Mouse (Mus musculus) midbrain, postnatal 0 days (tissue): ENCODE results near the gene Adam19. TPM values are rescaled to one million over a fixed set of nuclear protein-coding genes. Genes with fewer than 3 reads are reported as not detected.

ENCODE experiments used
- ATAC-seq: fragments of 200-750 bp; cut with Nextera tagmentation; 2 replicates; pipeline ENCODE4 v1.8.0; 2017; ENCODE audit warnings: moderate number of reproducible peaks, mild to moderate bottlenecking, moderate TSS enrichment, moderate library complexity; ENCODE audit not compliant: low FRiP score
- DNase-seq: peaks from one replicate; pipeline ENCODE4 v3.0.0-alpha.2; 2015; ENCODE audit warnings: low spot score
- H3K27ac ChIP-seq: fragments of 300-500 bp; sonication (generic); 2 replicates; pipeline ENCODE4 v1.5.1; 2014; ENCODE audit warnings: low read depth, mild to moderate bottlenecking, low read length, mixed read lengths
- H3K27me3 ChIP-seq: fragments of 300-500 bp; sonication (generic); 2 replicates; pipeline ENCODE4 v1.6.1; 2014; ENCODE audit warnings: low read length, control low read depth, mixed read lengths; ENCODE audit not compliant: insufficient read depth
- H3K36me3 ChIP-seq: fragments of 300-500 bp; sonication (generic); 2 replicates; pipeline ENCODE4 v1.6.1; 2014; ENCODE audit warnings: low read length, control low read depth, mixed read lengths; ENCODE audit not compliant: insufficient read depth
- H3K4me1 ChIP-seq: fragments of 300-500 bp; sonication (generic); 2 replicates; pipeline ENCODE4 v1.6.1; 2014; ENCODE audit warnings: mild to moderate bottlenecking, control low read depth, antibody characterized with exemption, low read length, mixed read lengths; ENCODE audit not compliant: insufficient read depth
- H3K4me2 ChIP-seq: fragments of 300-500 bp; sonication (generic); 2 replicates; pipeline ENCODE4 v1.6.1; 2014; ENCODE audit warnings: low read depth, mild to moderate bottlenecking, low read length, mixed read lengths; ENCODE audit not compliant: poor library complexity, severe bottlenecking
- H3K4me3 ChIP-seq: fragments of 300-500 bp; sonication (generic); 2 replicates; pipeline ENCODE4 v1.5.1; 2014; ENCODE audit warnings: low read depth, mild to moderate bottlenecking, low read length, moderate library complexity
- H3K9ac ChIP-seq: fragments of 300-500 bp; sonication (generic); replicated peaks from 2 replicates; pipeline ENCODE4 v1.6.1; 2014; ENCODE audit warnings: mild to moderate bottlenecking, low read length, moderate library complexity, mixed read lengths; ENCODE audit not compliant: poor library complexity, severe bottlenecking
- H3K9me3 ChIP-seq: fragments of 300-500 bp; sonication (generic); 2 replicates; pipeline ENCODE4 v1.6.1; 2016; ENCODE audit warnings: low read length, control low read depth
- CTCF ChIP-seq: IDR thresholded peaks from 2 replicates; pipeline ENCODE4 v1.5.1; 2016; ENCODE audit warnings: antibody characterized with exemption, mild to moderate bottlenecking
- WGBS: fragments of 180-500 bp; shearing (Covaris S2); extraction: QIAGEN DNeasy Blood & Tissue Kit; methylation state at CpG from one replicate; pipeline ENCODE4 v1.1.7; 2014; 5-methylcytosine and 5-hydroxymethylcytosine counted together
- polyA plus RNA-seq: library from polyadenylated mRNA; unstranded; fragments of >200 nt; fragmentation: Nextera tagmentation; extraction: Ambion mirVana; gene quantifications from 2 replicates; pipeline ENCODE4 v1.2.1, GENCODE M21; 2015
- total RNA-seq: library from RNA; depleted of rRNA; stranded (reverse); fragments of >200 nt; gene quantifications from 2 replicates; pipeline ENCODE4 v1.2.3, GENCODE M21; 2014

Adam19 gene
- total and polyA plus RNA-seq, 2 experiments from 2014 or later = 6.1 to 16.9 TPM

DNA sequence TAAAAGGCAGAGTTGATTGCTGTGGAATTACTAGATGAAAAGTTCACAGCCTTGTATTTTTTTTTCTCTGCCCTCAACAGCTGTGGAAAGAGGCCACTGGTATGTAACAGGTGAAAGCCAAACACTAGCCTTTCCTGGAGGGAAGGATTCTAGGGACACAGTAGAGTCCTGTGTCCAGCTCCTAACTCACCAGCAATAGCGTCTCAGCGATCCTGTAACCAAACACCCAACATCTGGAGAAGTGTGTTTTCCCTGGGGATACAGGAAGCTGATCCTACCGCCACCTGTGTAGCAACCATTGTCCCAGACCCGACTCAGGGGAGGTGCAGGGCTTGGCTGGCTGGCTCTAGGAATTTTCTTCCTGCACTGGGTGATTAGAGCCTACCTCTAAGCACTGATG lies 63.8 kb downstream of the Adam19 start:
- Histone ChIP-seq H3K27me3 (no peaks in the 10 kb centered on the region), H3K4me1 (no peaks in the 10 kb centered on the region), H3K36me3 (peaks cover 21% of the 10 kb centered on the region; the same call in 1 of the 2 replicates), H3K9ac (no peak overlapping the region), H3K27ac (no peak overlapping the region), H3K4me2 (no peak overlapping the region), H3K9me3 (no peaks in the 10 kb centered on the region), H3K4me3 (no peak overlapping the region)
- 27% methylated on average over 4 of the region's 4 CpGs for WGBS
- DNase-seq = no peak
- no peak for ATAC-seq
- no peak for TF ChIP-seq CTCF

DNA sequence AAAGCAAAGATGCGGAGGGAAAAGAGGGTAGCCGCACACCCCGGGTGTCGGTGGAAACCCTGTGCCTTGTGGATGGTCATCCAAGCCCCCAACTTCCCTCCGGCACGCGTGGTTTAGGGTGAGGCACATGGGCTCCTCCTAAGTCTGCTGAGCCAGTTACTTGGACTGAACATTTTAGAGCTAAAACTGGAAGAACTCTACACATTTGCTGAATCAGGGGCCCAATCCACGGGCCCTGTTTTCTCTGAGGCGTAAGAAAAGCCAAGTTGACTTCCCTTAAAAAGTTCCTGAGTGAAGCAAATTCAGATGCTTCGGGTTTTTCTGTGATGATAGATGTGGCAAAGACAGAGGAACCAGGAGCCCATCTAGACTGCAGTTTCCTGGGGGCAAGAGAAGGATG lies 64.3 kb downstream of the Adam19 start:
- Histone ChIP-seq H3K36me3 (peaks cover 22% of the 10 kb centered on the region), H3K4me2 (no peak overlapping the region), H3K4me3 (no peak overlapping the region), H3K27ac (no peak overlapping the region), H3K27me3 (no peaks in the 10 kb centered on the region), H3K4me1 (no peaks in the 10 kb centered on the region), H3K9ac (no peak overlapping the region), H3K9me3 (no peaks in the 10 kb centered on the region)
- TF ChIP-seq CTCF = no peak
- DNase-seq = no peak
- no peak for ATAC-seq
- WGBS = 89% methylated on average over 10 of the region's 10 CpGs

GRCm38 (mm10) chr11:46121666-46122065 lies 65.9 kb downstream of the Adam19 start:
- no peak for TF ChIP-seq CTCF
- peaks cover 20% of the 10 kb centered on the region for H3K36me3 ChIP-seq
- ATAC-seq (no peak), DNase-seq (no peak)
- H3K9ac ChIP-seq = no peak overlapping the region
- H3K4me1 ChIP-seq = no peaks in the 10 kb centered on the region
- no peaks in the 10 kb centered on the region for H3K27me3 ChIP-seq
- H3K4me2 ChIP-seq = no peak overlapping the region
- no peak overlapping the region for H3K4me3 ChIP-seq
- H3K9me3 ChIP-seq = no peaks in the 10 kb centered on the region
- no peak overlapping the region for H3K27ac ChIP-seq
- WGBS = 93% methylated on average over 4 of the region's 4 CpGs

DNA sequence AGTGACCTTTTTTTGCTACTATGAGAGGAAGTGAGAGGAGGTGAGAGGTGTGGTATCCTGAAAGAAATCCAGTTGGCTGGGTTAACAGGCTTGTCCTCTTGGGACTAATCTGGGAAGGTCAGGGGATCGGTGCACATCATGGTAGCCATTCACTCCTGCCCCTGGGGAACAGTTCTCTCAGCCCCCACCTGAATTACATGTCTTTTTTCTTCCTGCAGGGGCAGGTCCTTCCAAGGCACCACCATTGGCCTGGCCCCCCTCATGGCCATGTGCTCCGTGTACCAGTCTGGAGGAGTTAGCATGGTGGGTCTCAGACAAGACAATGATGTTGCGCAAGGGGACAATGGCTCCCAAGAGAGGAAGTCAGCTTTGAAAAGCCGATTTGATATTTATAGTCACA lies 67.1 kb downstream of the Adam19 start:
- no peaks in the 10 kb centered on the region for H3K4me1 ChIP-seq
- no peak for ATAC-seq
- H3K4me3 ChIP-seq = no peak overlapping the region
- no peak overlapping the region for H3K4me2 ChIP-seq
- H3K9me3 ChIP-seq = no peaks in the 10 kb centered on the region
- no peaks in the 10 kb centered on the region for H3K27me3 ChIP-seq
- no peak overlapping the region for H3K9ac ChIP-seq
- no peak for DNase-seq
- no peak overlapping the region for H3K27ac ChIP-seq
- WGBS = 84% methylated on average over 4 of the region's 4 CpGs
- TF ChIP-seq CTCF = no peak
- peaks cover 23% of the 10 kb centered on the region for H3K36me3 ChIP-seq

DNA sequence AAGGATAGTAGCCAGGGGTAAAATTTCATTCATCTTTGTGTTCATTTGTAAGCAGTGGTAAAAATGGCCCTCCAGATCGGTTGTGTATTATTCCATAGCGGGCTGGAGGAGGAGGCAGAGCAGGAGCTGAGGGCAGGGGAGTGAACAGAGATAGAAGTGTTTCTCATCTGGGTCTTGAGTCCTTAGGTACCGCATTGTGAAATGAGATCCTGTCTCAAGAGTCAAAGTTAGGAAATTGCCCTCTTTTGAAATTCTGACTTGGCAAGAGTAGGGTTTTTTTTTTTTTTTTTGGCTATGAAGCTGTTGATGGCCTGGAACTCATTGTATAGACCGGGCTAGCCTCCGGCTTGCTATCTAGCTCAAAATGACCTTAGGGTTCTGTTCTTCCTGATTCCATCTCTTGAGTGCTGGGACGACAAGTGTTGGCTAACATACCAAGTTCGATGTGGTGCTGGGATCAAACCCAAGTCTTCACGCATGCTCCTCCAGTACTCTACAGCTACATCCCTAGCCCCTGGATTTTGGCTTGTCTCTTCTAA lies 67.6 kb downstream of the Adam19 start:
- Histone ChIP-seq H3K27me3 (no peaks in the 10 kb centered on the region), H3K27ac (no peak overlapping the region), H3K4me2 (no peak overlapping the region), H3K4me3 (no peak overlapping the region), H3K9me3 (no peaks in the 10 kb centered on the region), H3K36me3 (peaks cover 22% of the 10 kb centered on the region), H3K9ac (no peak overlapping the region), H3K4me1 (no peaks in the 10 kb centered on the region)
- 93% methylated on average over 8 of the region's 8 CpGs for WGBS
- ATAC-seq (no peak), DNase-seq (no peak)
- TF ChIP-seq CTCF = no peak

- H3K4me2 ChIP-seq = no peak overlapping the region
- 92% methylated on average over 12 of the region's 12 CpGs for WGBS
These were observed 69.5 kb downstream of the Adam19 start for GRCm38 (mm10) chr11:46125093-46125834.

More at GRCm38 (mm10) chr11:46125093-46125834, 69.5 kb downstream of the Adam19 start:
- H3K27ac ChIP-seq = no peak overlapping the region
- no peaks in the 10 kb centered on the region for H3K27me3 ChIP-seq
- no peak for ATAC-seq
- H3K4me1 ChIP-seq = no peaks in the 10 kb centered on the region
- no peaks in the 10 kb centered on the region for H3K9me3 ChIP-seq
- H3K36me3 ChIP-seq = peaks cover 23% of the 10 kb centered on the region
- DNase-seq = no peak
- no peak overlapping the region for H3K9ac ChIP-seq
- no peak for TF ChIP-seq CTCF
- no peak overlapping the region for H3K4me3 ChIP-seq
